ENCODE assay signal across 30 mouse cellular contexts in the genomic region with DNA sequence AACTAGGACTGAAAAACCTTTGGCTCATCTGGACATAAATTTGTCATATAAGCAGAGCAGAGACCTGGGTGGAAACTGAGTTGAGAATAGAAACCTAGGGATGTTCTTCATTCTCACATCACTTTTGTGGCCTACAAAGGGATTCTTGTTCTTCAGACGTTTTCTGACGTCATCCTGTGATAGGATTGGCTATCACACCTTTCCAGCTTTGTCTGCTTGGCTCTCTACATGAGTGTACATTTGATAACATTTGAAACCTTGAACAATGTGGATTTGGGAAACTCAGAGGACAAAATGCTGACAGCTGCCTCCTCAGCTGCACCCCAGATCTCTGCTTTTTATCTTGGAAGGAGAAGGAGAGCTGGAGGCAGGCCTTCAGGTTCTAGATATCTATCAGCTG.
"Had no signal": no experiment of that assay in that cellular context is flagged by ENCODE, and none has a peak within 500 bp of the region (broad histone marks: within the 10 kb centered on the region; RNA-seq: fewer than 3 reads in every experiment).

No protein-coding gene starts in this region.

- H3K9me3 ChIP-seq: limb, embryonic 10.5 days; limb, embryonic 12.5 days; limb, embryonic 13.5 days; limb, embryonic 15.5 days; liver, embryonic 12.5 days; liver, embryonic 13.5 days; liver, embryonic 15.5 days; lung, embryonic 15.5 days; megakaryocyte, embryonic 14.5 days; midbrain, embryonic 10.5 days; midbrain, embryonic 12.5 days; midbrain, embryonic 13.5 days; midbrain, embryonic 15.5 days; neural tube, embryonic 12.5 days had no signal

- H3K27me3 ChIP-seq: limb, embryonic 12.5 days; limb, embryonic 13.5 days; limb, embryonic 15.5 days; liver, embryonic 12.5 days; liver, embryonic 15.5 days; lung, embryonic 15.5 days; midbrain, embryonic 12.5 days; midbrain, embryonic 13.5 days; midbrain, embryonic 15.5 days; neural tube, embryonic 12.5 days had no signal

- H3K4me2 ChIP-seq: limb, embryonic 12.5 days; limb, embryonic 13.5 days; limb, embryonic 15.5 days; liver, embryonic 12.5 days; liver, embryonic 13.5 days; liver, embryonic 15.5 days; lung, embryonic 14.5 days; lung, embryonic 15.5 days; midbrain, embryonic 11.5 days; midbrain, embryonic 12.5 days; midbrain, embryonic 13.5 days; midbrain, embryonic 15.5 days; neural tube, embryonic 12.5 days had no signal

- H3K9ac ChIP-seq: limb, embryonic 12.5 days; limb, embryonic 13.5 days; limb, embryonic 15.5 days; liver, embryonic 12.5 days; liver, embryonic 13.5 days; liver, embryonic 14.5 days; liver, embryonic 15.5 days; lung, embryonic 14.5 days; lung, embryonic 15.5 days; midbrain, embryonic 12.5 days; midbrain, embryonic 13.5 days; midbrain, embryonic 15.5 days; neural tube, embryonic 12.5 days had no signal

- DNase-seq: left cerebral cortex, postnatal 4 days; liver; liver, embryonic 13.5 days; lung, adult 18-20 months; lung, adult 2 months; lung, embryonic 14.5 days; lung, postnatal 10 days; lung, postnatal 36 days; lung, postnatal 4 days; midbrain, embryonic 14.5 days had no signal

- H3K4me1 ChIP-seq: limb, embryonic 10.5 days; limb, embryonic 12.5 days; limb, embryonic 13.5 days; limb, embryonic 15.5 days; liver, embryonic 15.5 days; lung, embryonic 15.5 days; midbrain, embryonic 10.5 days; midbrain, embryonic 12.5 days; midbrain, embryonic 13.5 days; midbrain, embryonic 15.5 days; neural tube, embryonic 12.5 days had no signal

- H3K36me3 ChIP-seq: limb, embryonic 10.5 days; limb, embryonic 12.5 days; limb, embryonic 13.5 days; limb, embryonic 15.5 days; liver, embryonic 12.5 days; liver, embryonic 13.5 days; liver, embryonic 15.5 days; lung, embryonic 15.5 days; midbrain, embryonic 10.5 days; midbrain, embryonic 12.5 days; midbrain, embryonic 13.5 days; midbrain, embryonic 15.5 days; neural tube, embryonic 12.5 days had no signal

- H3K27ac ChIP-seq: left cerebral cortex, adult 2 months; limb, embryonic 10.5 days; limb, embryonic 12.5 days; limb, embryonic 13.5 days; limb, embryonic 15.5 days; liver, embryonic 12.5 days; liver, embryonic 13.5 days; liver, embryonic 14.5 days; liver, embryonic 15.5 days; lung, embryonic 15.5 days; macrophage; midbrain, embryonic 10.5 days; midbrain, embryonic 12.5 days; midbrain, embryonic 13.5 days; midbrain, embryonic 15.5 days; neural tube, embryonic 12.5 days had no signal

- H3K4me3 ChIP-seq: left cerebral cortex, adult 2 months; limb, embryonic 10.5 days; limb, embryonic 12.5 days; limb, embryonic 13.5 days; limb, embryonic 15.5 days; liver, embryonic 12.5 days; liver, embryonic 13.5 days; liver, embryonic 15.5 days; lung, embryonic 15.5 days; megakaryocyte, embryonic 14.5 days; midbrain, embryonic 10.5 days; midbrain, embryonic 12.5 days; midbrain, embryonic 13.5 days; midbrain, embryonic 15.5 days; myocyte; neural tube, embryonic 12.5 days had no signal

- ATAC-seq: liver, embryonic 12.5 days; lung, postnatal 0 days; midbrain, embryonic 13.5 days; midbrain, embryonic 15.5 days; midbrain, embryonic 16.5 days had no signal
